Mouse (Mus musculus): ENCODE measurements at regions not wholly inside any gene's neighbourhood (a gene's known extent, or its start where the extent isn't known, plus 50 kb on each side); places are given as distances from the start of the nearest gene placed in this dataset.

- DNase-seq (ENCODE audit: low spot score in 2 of 2) = no peak
Measured at GRCm38 (mm10) chr8:57148036-57148435, 172.7 kb upstream of the Hand2 start.

- no peak for DNase-seq (ENCODE audit: low spot score in 2 of 2)
Measured at GRCm38 (mm10) chr8:57191153-57191552, 129.6 kb upstream of the Hand2 start.

GRCm38 (mm10) chr8:57200280-57200679, 120.5 kb upstream of the Hand2 start:
- DNase-seq (ENCODE audit: low spot score in 2 of 2) = no peak

GRCm38 (mm10) chr8:57209584-57209983, 111.2 kb upstream of the Hand2 start:
- DNase-seq (ENCODE audit: low spot score in 2 of 2) = no peak

GRCm38 (mm10) chr8:57213066-57213465, 107.7 kb upstream of the Hand2 start:
- DNase-seq (ENCODE audit: low spot score in 2 of 2) = no peak

GRCm38 (mm10) chr8:57213982-57214930, 106.5 kb upstream of the Hand2 start:
- no peak for DNase-seq (ENCODE audit: low spot score in 2 of 2)

- DNase-seq (ENCODE audit: low spot score in 2 of 2) = no peak
Measured at GRCm38 (mm10) chr8:57230594-57230993, 90.2 kb upstream of the Hand2 start.

- no peak for DNase-seq (ENCODE audit: low spot score in 2 of 2)
Measured at GRCm38 (mm10) chr8:57242301-57242700, 78.5 kb upstream of the Hand2 start.

- no peak for DNase-seq (ENCODE audit: low spot score in 2 of 2)
Measured at GRCm38 (mm10) chr8:57249061-57249460, 71.7 kb upstream of the Hand2 start.
